Mouse (Mus musculus): ENCODE measurements around the gene Cep152. TPM values are rescaled to one million over a fixed set of nuclear protein-coding genes. Genes with fewer than 3 reads are reported as not detected.

Gene Cep152
- total and polyA plus RNA-seq, 2 experiments from 2014 or later: 1.0 to 1.1 TPM

DNA sequence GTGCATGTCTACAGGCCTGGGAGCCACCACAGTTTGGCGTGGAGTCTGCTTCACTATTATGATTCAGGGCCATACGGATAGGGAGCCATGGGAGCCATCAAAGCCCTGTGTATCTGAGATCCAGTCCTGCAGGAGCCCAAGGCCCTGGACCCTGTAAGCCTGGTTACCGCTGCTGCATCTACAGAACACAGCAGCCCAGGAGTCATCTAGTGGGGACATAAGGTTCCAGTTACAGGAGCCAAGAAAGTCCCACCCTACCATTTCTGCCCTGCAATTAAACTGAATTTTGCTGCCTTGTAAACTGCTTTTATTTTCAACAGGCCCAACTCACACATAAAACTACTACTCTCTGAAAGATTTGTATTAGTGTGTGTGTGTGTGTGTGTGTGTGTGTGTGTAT lies 21.9 kb downstream of the Cep152 start:
- TF ChIP-seq CTCF (IDR thresholded peaks at IDR 0.05): no peak
- Histone ChIP-seq H3K9ac (replicated peaks; ENCODE audit: low read length, poor library complexity, severe bottlenecking) (no peak overlapping the region), H3K36me3 (ENCODE audit: insufficient read depth, low read length) (peaks cover 9% of the 10 kb centered on the region; the same call in 1 of the 2 replicates), H3K27me3 (ENCODE audit: insufficient read depth, low read length) (no peaks in the 10 kb centered on the region), H3K27ac (ENCODE audit: low read depth, low read length) (no peak overlapping the region), H3K4me3 (ENCODE audit: low read depth, low read length) (no peak overlapping the region), H3K9me3 (ENCODE audit: low read length) (no peaks in the 10 kb centered on the region), H3K4me2 (ENCODE audit: low read depth, low read length, poor library complexity, severe bottlenecking) (no peak overlapping the region), H3K4me1 (ENCODE audit: insufficient read depth, low read length) (no peaks in the 10 kb centered on the region)
- WGBS: 93% methylated on average over 3 of the region's 3 CpGs
- no peak for ATAC-seq (ENCODE audit: low FRiP score)
- DNase-seq (ENCODE audit: low spot score): no peak

DNA sequence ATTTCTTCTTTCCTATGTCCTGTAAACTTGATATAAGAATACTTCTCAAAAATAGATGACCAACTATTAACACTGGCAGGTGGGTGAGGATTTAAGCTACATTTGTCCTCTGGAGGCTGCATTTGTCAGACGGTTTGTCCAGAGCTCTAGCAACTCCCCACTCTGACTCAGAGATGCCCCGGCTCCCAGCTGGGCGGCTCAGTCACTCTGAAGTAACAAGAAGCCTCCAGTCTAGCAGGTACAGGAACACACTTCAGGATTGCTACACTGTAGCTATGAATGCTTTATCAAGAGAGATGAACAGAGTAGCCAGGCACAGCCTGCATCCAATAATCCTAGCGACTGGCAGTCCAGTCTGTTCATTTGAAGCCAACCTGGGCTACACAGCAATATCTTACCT lies 26.0 kb downstream of the Cep152 start:
- no peak overlapping the region for H3K27ac ChIP-seq (ENCODE audit: low read depth, low read length)
- ATAC-seq (ENCODE audit: low FRiP score) (no peak), DNase-seq (ENCODE audit: low spot score) (no peak)
- no peaks in the 10 kb centered on the region for H3K4me1 ChIP-seq (ENCODE audit: insufficient read depth, low read length)
- no peak overlapping the region for H3K4me2 ChIP-seq (ENCODE audit: low read depth, low read length, poor library complexity, severe bottlenecking)
- WGBS: 83% methylated on average over 4 of the region's 4 CpGs
- no peaks in the 10 kb centered on the region for H3K27me3 ChIP-seq (ENCODE audit: insufficient read depth, low read length)
- H3K9me3 ChIP-seq (ENCODE audit: low read length): no peaks in the 10 kb centered on the region
- no peak overlapping the region for H3K9ac ChIP-seq (replicated peaks; ENCODE audit: low read length, poor library complexity, severe bottlenecking)
- peaks cover 9% of the 10 kb centered on the region; the same call in 1 of the 2 replicates for H3K36me3 ChIP-seq (ENCODE audit: insufficient read depth, low read length)
- no peak for TF ChIP-seq CTCF (IDR thresholded peaks at IDR 0.05)
- H3K4me3 ChIP-seq (ENCODE audit: low read depth, low read length): no peak overlapping the region

DNA sequence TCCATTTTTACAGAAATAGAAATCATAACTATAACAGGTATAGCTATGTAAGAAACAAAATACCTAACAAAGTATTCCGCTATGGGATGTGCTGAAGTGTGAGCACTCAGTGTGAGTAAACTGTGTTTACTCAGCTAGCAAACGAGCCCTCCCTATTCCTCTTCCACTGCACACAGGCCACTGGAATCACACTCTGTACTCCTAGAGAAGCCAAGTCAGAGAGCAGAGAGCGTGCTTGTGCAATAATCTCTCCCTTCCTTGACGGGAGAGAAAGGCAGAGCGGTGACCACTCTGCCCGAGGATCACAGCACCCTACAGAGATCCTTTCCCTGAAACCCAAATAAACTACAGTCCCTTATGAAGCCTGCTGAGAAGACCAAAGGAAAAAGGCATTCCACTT lies 26.7 kb downstream of the Cep152 start:
- TF ChIP-seq CTCF (IDR thresholded peaks at IDR 0.05): no peak
- no peak overlapping the region for H3K4me3 ChIP-seq (ENCODE audit: low read depth, low read length)
- no peak overlapping the region for H3K4me2 ChIP-seq (ENCODE audit: low read depth, low read length, poor library complexity, severe bottlenecking)
- no peak overlapping the region for H3K27ac ChIP-seq (ENCODE audit: low read depth, low read length)
- no peaks in the 10 kb centered on the region for H3K4me1 ChIP-seq (ENCODE audit: insufficient read depth, low read length)
- ATAC-seq (ENCODE audit: low FRiP score): no peak
- WGBS: 83% methylated on average over 6 of the region's 6 CpGs
- H3K27me3 ChIP-seq (ENCODE audit: insufficient read depth, low read length): no peaks in the 10 kb centered on the region
- peaks cover 9% of the 10 kb centered on the region; the same call in 1 of the 2 replicates for H3K36me3 ChIP-seq (ENCODE audit: insufficient read depth, low read length)
- H3K9me3 ChIP-seq (ENCODE audit: low read length): no peaks in the 10 kb centered on the region
- no peak overlapping the region for H3K9ac ChIP-seq (replicated peaks; ENCODE audit: low read length, poor library complexity, severe bottlenecking)
- DNase-seq (ENCODE audit: low spot score): peak; percentile 4

DNA sequence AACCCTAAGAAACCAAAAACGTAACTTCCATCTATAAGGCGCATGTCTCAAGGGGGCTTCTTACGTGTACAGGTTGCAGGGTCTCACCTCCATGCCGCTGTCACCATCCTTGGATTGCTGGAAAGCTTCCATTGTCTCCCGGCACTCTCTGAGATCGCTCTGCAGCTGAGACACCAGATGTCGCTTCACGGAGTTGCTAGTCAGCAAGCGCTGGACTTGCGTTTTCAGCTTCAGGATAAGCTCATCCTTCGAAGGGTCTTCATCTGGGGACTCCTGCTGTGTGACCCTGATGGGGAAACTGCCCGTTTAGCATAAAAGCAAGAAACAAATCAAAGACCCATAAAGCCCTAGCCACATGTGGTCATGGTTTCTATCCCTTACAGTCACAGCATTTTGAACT lies 30.1 kb downstream of the Cep152 start:
- H3K27ac ChIP-seq (ENCODE audit: low read depth, low read length): no peak overlapping the region
- H3K4me1 ChIP-seq (ENCODE audit: insufficient read depth, low read length): no peaks in the 10 kb centered on the region
- no peak overlapping the region for H3K9ac ChIP-seq (replicated peaks; ENCODE audit: low read length, poor library complexity, severe bottlenecking)
- 78% methylated on average over 12 of the region's 12 CpGs for WGBS
- ATAC-seq (ENCODE audit: low FRiP score): no peak
- DNase-seq (ENCODE audit: low spot score): peak; percentile 3
- H3K27me3 ChIP-seq (ENCODE audit: insufficient read depth, low read length): no peaks in the 10 kb centered on the region
- no peak overlapping the region for H3K4me2 ChIP-seq (ENCODE audit: low read depth, low read length, poor library complexity, severe bottlenecking)
- no peak for TF ChIP-seq CTCF (IDR thresholded peaks at IDR 0.05)
- H3K9me3 ChIP-seq (ENCODE audit: low read length): no peaks in the 10 kb centered on the region
- no peaks in the 10 kb centered on the region for H3K36me3 ChIP-seq (ENCODE audit: insufficient read depth, low read length)
- no peak overlapping the region for H3K4me3 ChIP-seq (ENCODE audit: low read depth, low read length)

DNA sequence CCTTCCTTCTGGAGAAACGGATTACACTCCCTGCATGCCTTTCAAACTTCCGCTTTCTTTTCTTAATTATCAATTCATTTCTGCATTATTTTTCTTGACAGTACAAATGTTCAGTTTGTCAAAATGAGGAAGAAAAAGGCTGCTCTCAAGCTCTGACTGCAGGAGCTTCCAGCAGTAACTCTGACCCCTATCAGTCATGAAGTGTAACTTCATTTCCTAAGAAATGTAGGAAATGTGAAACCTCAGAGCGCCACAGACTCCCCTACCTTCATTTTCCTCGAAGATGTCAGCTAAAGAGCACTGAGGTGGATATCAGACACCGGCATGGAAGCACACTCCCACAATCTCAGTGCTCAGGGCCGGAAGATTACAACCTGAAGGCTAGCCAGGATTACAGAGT lies 30.8 kb downstream of the Cep152 start:
- Histone ChIP-seq H3K4me1 (ENCODE audit: insufficient read depth, low read length) (no peaks in the 10 kb centered on the region), H3K4me3 (ENCODE audit: low read depth, low read length) (no peak overlapping the region), H3K27me3 (ENCODE audit: insufficient read depth, low read length) (no peaks in the 10 kb centered on the region), H3K9ac (replicated peaks; ENCODE audit: low read length, poor library complexity, severe bottlenecking) (no peak overlapping the region), H3K36me3 (ENCODE audit: insufficient read depth, low read length) (no peaks in the 10 kb centered on the region), H3K9me3 (ENCODE audit: low read length) (no peaks in the 10 kb centered on the region), H3K4me2 (ENCODE audit: low read depth, low read length, poor library complexity, severe bottlenecking) (no peak overlapping the region), H3K27ac (ENCODE audit: low read depth, low read length) (no peak overlapping the region)
- 83% methylated on average over 6 of the region's 6 CpGs for WGBS
- DNase-seq (ENCODE audit: low spot score) (peak; percentile 14), ATAC-seq (ENCODE audit: low FRiP score) (no peak)
- TF ChIP-seq CTCF (IDR thresholded peaks at IDR 0.05): peak; percentile 55

DNA sequence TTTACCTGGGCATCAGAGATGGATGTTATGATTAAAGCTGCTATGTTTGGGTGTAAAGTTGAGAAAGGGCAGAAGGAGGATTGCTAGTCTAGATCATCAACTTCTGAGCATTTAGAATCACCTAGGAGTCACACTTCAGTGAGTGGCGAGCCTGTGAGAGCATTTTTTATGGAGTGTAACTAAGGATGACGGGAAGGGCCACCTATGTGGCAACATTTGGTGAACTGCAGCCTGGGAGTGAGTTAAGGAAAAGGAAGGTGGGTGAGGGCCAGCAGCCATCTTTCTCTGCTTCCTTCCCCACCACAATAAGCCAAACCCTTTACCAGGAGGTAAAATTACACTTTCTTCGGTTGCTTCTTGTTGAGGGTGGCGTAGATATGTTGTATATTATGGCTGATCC lies 33.0 kb downstream of the Cep152 start:
- Histone ChIP-seq H3K4me2 (ENCODE audit: low read depth, low read length, poor library complexity, severe bottlenecking) (no peak overlapping the region), H3K9me3 (ENCODE audit: low read length) (no peaks in the 10 kb centered on the region), H3K4me1 (ENCODE audit: insufficient read depth, low read length) (no peaks in the 10 kb centered on the region), H3K36me3 (ENCODE audit: insufficient read depth, low read length) (peaks cover 7% of the 10 kb centered on the region), H3K27me3 (ENCODE audit: insufficient read depth, low read length) (no peaks in the 10 kb centered on the region), H3K27ac (ENCODE audit: low read depth, low read length) (no peak overlapping the region), H3K4me3 (ENCODE audit: low read depth, low read length) (no peak overlapping the region), H3K9ac (replicated peaks; ENCODE audit: low read length, poor library complexity, severe bottlenecking) (no peak overlapping the region)
- no peak for TF ChIP-seq CTCF (IDR thresholded peaks at IDR 0.05)
- ATAC-seq (ENCODE audit: low FRiP score): no peak
- WGBS: 96% methylated on average over 4 of the region's 4 CpGs
- DNase-seq (ENCODE audit: low spot score): no peak

Measured in midbrain, postnatal 0 days (tissue).